Comparison of ENCODE assay signal across 26 mouse cellular contexts in the genomic region with DNA sequence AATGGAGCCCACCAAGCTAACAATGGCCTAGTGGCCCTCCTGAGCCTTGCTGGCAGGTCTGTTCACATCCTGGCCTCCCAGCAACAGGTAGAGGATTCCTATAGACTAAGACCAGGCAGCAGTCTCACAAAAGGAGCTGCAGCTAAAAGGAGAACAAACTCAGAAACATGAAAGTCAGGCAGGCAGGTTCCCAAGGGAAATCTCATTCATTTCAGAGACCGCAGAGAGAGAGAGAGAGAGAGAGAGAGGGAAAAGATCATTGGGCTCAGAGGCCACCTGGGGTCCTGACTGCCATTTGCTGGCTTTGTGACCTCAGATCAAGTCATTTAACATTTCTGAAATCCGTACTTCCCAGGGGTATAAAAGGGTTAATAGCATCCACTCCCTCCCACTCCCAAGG. TPM values are rescaled to one million over a fixed set of nuclear protein-coding genes. Genes with fewer than 3 reads are reported as not detected.
A peak's percentile ranks its signal among the peaks of the same experiment; 100 is the strongest.
DNase-seq lines count a peak whose midpoint lies in the region; ATAC-seq and TF ChIP-seq lines count a peak whose summit lies in the region.
"Had no signal": no experiment of that assay in that cellular context is flagged by ENCODE, and none has a peak within 500 bp of the region (broad histone marks: within the 10 kb centered on the region; RNA-seq: fewer than 3 reads in every experiment).

No protein-coding gene starts in this region.

- DNase-seq in forebrain, embryonic 10.5 days (ENCODE audit: extremely low spot score, low spot score) = no peak
- DNase-seq in forebrain, embryonic 14.5 days (ENCODE audit: low spot score) = no peak
- DNase-seq in midbrain, embryonic 10.5 days (ENCODE audit: low spot score) = peak; percentile 18
- DNase-seq in brain, embryonic 14.5 days (ENCODE audit: low read depth) = peak; percentile 25
- no peak for DNase-seq in left cerebral cortex, postnatal 36 days (ENCODE audit: low spot score in 2 of 2)
- DNase-seq: adrenal gland, adult 8-10 months; adrenal gland, postnatal 25 days; cerebellum, adult 18-20 months; cerebellum, adult 9-10 months; cerebellum, postnatal 14 days; gastrocnemius, postnatal 10 days; gastrocnemius, postnatal 36 days; heart, adult 2 months; heart, postnatal 14 days; heart, postnatal 4 days had no signal

- no peak overlapping the region for H3K4me3 ChIP-seq in forebrain, embryonic 10.5 days
- no peak overlapping the region for H3K4me3 ChIP-seq in forebrain, embryonic 14.5 days (ENCODE audit: low read depth, low read length)
- H3K4me3 ChIP-seq in midbrain, embryonic 10.5 days = no peak overlapping the region
- H3K4me3 ChIP-seq in midbrain, embryonic 15.5 days = no peak overlapping the region
- H3K4me3 ChIP-seq: embryonic facial prominence, embryonic 12.5 days; embryonic facial prominence, embryonic 15.5 days; forebrain, embryonic 12.5 days; heart, adult 2 months; heart, embryonic 10.5 days; heart, embryonic 13.5 days had no signal

- no peak overlapping the region for H3K4me2 ChIP-seq in forebrain, embryonic 14.5 days (ENCODE audit: low read length)
- no peak overlapping the region for H3K4me2 ChIP-seq in midbrain, embryonic 15.5 days
- H3K4me2 ChIP-seq: embryonic facial prominence, embryonic 12.5 days; embryonic facial prominence, embryonic 15.5 days; forebrain, embryonic 12.5 days; heart, embryonic 13.5 days; hindbrain, embryonic 14.5 days had no signal

- no peak for ATAC-seq in forebrain, embryonic 14.5 days
- no peak for ATAC-seq in midbrain, embryonic 15.5 days (replicated peaks)
- ATAC-seq: activated CD4-positive, CD25-positive, alpha-beta regulatory T cell, adult 4 months; CD4-positive, CD25-positive, alpha-beta regulatory T cell, adult 4 months; forebrain, embryonic 16.5 days; intestine, postnatal 0 days had no signal

- peaks cover 11% of the 10 kb centered on the region for H3K4me1 ChIP-seq in forebrain, embryonic 10.5 days
- H3K4me1 ChIP-seq in forebrain, embryonic 14.5 days (ENCODE audit: control insufficient read depth, insufficient read depth, low read length) = no peaks in the 10 kb centered on the region
- peaks cover 10% of the 10 kb centered on the region for H3K4me1 ChIP-seq in midbrain, embryonic 10.5 days
- peaks cover 3% of the 10 kb centered on the region; the same call in 1 of the 2 replicates for H3K4me1 ChIP-seq in midbrain, embryonic 15.5 days
- H3K4me1 ChIP-seq: embryonic facial prominence, embryonic 12.5 days; embryonic facial prominence, embryonic 15.5 days; heart, embryonic 10.5 days; heart, embryonic 13.5 days had no signal

- H3K9ac ChIP-seq in forebrain, embryonic 14.5 days (ENCODE audit: low read length) = no peak overlapping the region
- no peak overlapping the region for H3K9ac ChIP-seq in midbrain, embryonic 15.5 days
- H3K9ac ChIP-seq: embryonic facial prominence, embryonic 12.5 days; embryonic facial prominence, embryonic 15.5 days; forebrain, embryonic 12.5 days; heart, embryonic 13.5 days; hindbrain, embryonic 14.5 days had no signal

- TF ChIP-seq CTCF in brain, embryonic 14.5 days (IDR thresholded peaks at IDR 0.05; ENCODE audit: borderline replicate concordance, extremely low read depth, insufficient read depth, insufficient read length) = no peak

- no peaks in the 10 kb centered on the region for H3K9me3 ChIP-seq in forebrain, embryonic 10.5 days
- no peaks in the 10 kb centered on the region for H3K9me3 ChIP-seq in forebrain, embryonic 14.5 days (replicated peaks; ENCODE audit: control insufficient read depth, low read length)
- no peaks in the 10 kb centered on the region for H3K9me3 ChIP-seq in midbrain, embryonic 10.5 days (replicated peaks)
- no peaks in the 10 kb centered on the region for H3K9me3 ChIP-seq in midbrain, embryonic 15.5 days
- H3K9me3 ChIP-seq: embryonic facial prominence, embryonic 12.5 days; embryonic facial prominence, embryonic 15.5 days; forebrain, embryonic 12.5 days; heart, embryonic 10.5 days; heart, embryonic 13.5 days had no signal

- H3K27ac ChIP-seq in forebrain, embryonic 10.5 days = 0 out of 2 replicates have a peak overlapping the region, but pooled peaks have one; percentile 20
- no peak overlapping the region for H3K27ac ChIP-seq in forebrain, embryonic 14.5 days (ENCODE audit: low read depth, low read length)
- H3K27ac ChIP-seq in midbrain, embryonic 10.5 days (replicated peaks) = peak overlapping the region; percentile 28; the same call in 1 of the 2 replicates
- no peak overlapping the region for H3K27ac ChIP-seq in midbrain, embryonic 15.5 days
- H3K27ac ChIP-seq: embryonic facial prominence, embryonic 12.5 days; embryonic facial prominence, embryonic 15.5 days; forebrain, embryonic 12.5 days; heart, adult 2 months; heart, embryonic 10.5 days; heart, embryonic 13.5 days; hindbrain, embryonic 14.5 days had no signal

- H3K36me3 ChIP-seq in forebrain, embryonic 10.5 days (replicated peaks) = no peaks in the 10 kb centered on the region
- no peaks in the 10 kb centered on the region for H3K36me3 ChIP-seq in forebrain, embryonic 14.5 days (ENCODE audit: control insufficient read depth, insufficient read depth, low read length)
- no peaks in the 10 kb centered on the region for H3K36me3 ChIP-seq in midbrain, embryonic 10.5 days
- no peaks in the 10 kb centered on the region for H3K36me3 ChIP-seq in midbrain, embryonic 15.5 days (replicated peaks)
- H3K36me3 ChIP-seq: embryonic facial prominence, embryonic 12.5 days; embryonic facial prominence, embryonic 15.5 days; forebrain, embryonic 12.5 days; heart, embryonic 10.5 days; heart, embryonic 13.5 days had no signal

- 15% methylated on average over 2 of the region's 2 CpGs for WGBS in forebrain, embryonic 10.5 days
- 4% methylated on average over 2 of the region's 2 CpGs for WGBS in forebrain, embryonic 14.5 days
- 26% methylated on average over 2 of the region's 2 CpGs for WGBS in midbrain, embryonic 10.5 days
- WGBS in midbrain, embryonic 15.5 days = 6% methylated on average over 2 of the region's 2 CpGs

- H3K27me3 ChIP-seq in forebrain, embryonic 10.5 days (ENCODE audit: poor library complexity, severe bottlenecking) = no peaks in the 10 kb centered on the region
- H3K27me3 ChIP-seq in forebrain, embryonic 14.5 days (replicated peaks; ENCODE audit: control insufficient read depth, insufficient read depth, low read length) = no peaks in the 10 kb centered on the region
- H3K27me3 ChIP-seq in midbrain, embryonic 10.5 days (ENCODE audit: low read depth, poor library complexity, severe bottlenecking) = no peaks in the 10 kb centered on the region
- H3K27me3 ChIP-seq in midbrain, embryonic 15.5 days (replicated peaks) = no peaks in the 10 kb centered on the region
- H3K27me3 ChIP-seq: embryonic facial prominence, embryonic 12.5 days; embryonic facial prominence, embryonic 15.5 days; forebrain, embryonic 12.5 days; heart, embryonic 13.5 days had no signal

- TF ChIP-seq POLR2A in brain, embryonic 14.5 days (IDR thresholded peaks at IDR 0.05; ENCODE audit: borderline replicate concordance, extremely low read depth, insufficient read depth, insufficient read length, poor library complexity, severe bottlenecking) = no peak

- intact Hi-C loops in left cerebral cortex, postnatal 36 days (cut with DNase I) = no loop called here

RNA-seq across cellular contexts. Expression of gene Utp18, which starts 38.2 kb away (rescaled TPM):
- polyA plus RNA-seq in forebrain, embryonic 10.5 days (2016; fragmentation: Nextera tagmentation; extraction: Ambion mirVana) = 38.6 and 38.8 TPM in 2 replicates
- 34.3 and 38.8 TPM in 2 replicates for polyA plus RNA-seq in forebrain, embryonic 14.5 days (2014; fragmentation: Nextera tagmentation; extraction: Ambion mirVana)
- polyA plus RNA-seq in midbrain, embryonic 10.5 days (2016; fragmentation: Nextera tagmentation; extraction: Ambion mirVana) = 32.3 and 38.1 TPM in 2 replicates
- 31.1 and 31.6 TPM in 2 replicates for polyA plus RNA-seq in midbrain, embryonic 15.5 days (2015; fragmentation: Nextera tagmentation; extraction: Ambion mirVana)
- polyA plus RNA-seq in brain, embryonic 14.5 days (2012; rRNA removed) = 23.8 and 24.1 TPM in 2 replicates
- 10 to 100 TPM; 23.5 to 24.1 TPM for total RNA-seq in left cerebral cortex, postnatal 36 days (2021)

RNA-seq across cellular contexts. Expression of gene Mbtd1, which starts 38.3 kb away (rescaled TPM):
- 41.1 and 42.7 TPM in 2 replicates for polyA plus RNA-seq in forebrain, embryonic 10.5 days (2016; fragmentation: Nextera tagmentation; extraction: Ambion mirVana)
- polyA plus RNA-seq in forebrain, embryonic 14.5 days (2014; fragmentation: Nextera tagmentation; extraction: Ambion mirVana) = 25.1 and 27.2 TPM in 2 replicates
- polyA plus RNA-seq in midbrain, embryonic 10.5 days (2016; fragmentation: Nextera tagmentation; extraction: Ambion mirVana) = 32.0 and 37.4 TPM in 2 replicates
- polyA plus RNA-seq in midbrain, embryonic 15.5 days (2015; fragmentation: Nextera tagmentation; extraction: Ambion mirVana) = 25.6 and 28.3 TPM in 2 replicates
- 46.0 and 51.4 TPM in 2 replicates for polyA plus RNA-seq in brain, embryonic 14.5 days (2012; rRNA removed)
- 10 to 100 TPM; 31.9 to 40.4 TPM for total RNA-seq in left cerebral cortex, postnatal 36 days (2021)

Comparison
In these comparisons a context has a peak if more than half of its experiments do, and no peak if none do; other contexts are left out.
1. H3K27ac ChIP-seq: peak in forebrain, embryonic 10.5 days (single experiment) and midbrain, embryonic 10.5 days (single experiment); none in forebrain, embryonic 14.5 days (single experiment) and midbrain, embryonic 15.5 days (single experiment).
2. DNase-seq: peak in midbrain, embryonic 10.5 days (single experiment) and brain, embryonic 14.5 days (single experiment); none in forebrain, embryonic 10.5 days (single experiment), forebrain, embryonic 14.5 days (single experiment) and left cerebral cortex, postnatal 36 days (0 of 2).